Mouse (Mus musculus) layer of hippocampus, adult 11-12 months (tissue): ENCODE data around the gene Jchain.
A peak's percentile ranks its signal among the peaks of the same experiment; 100 is the strongest.
"Not testable (repeated sequence)": the region's sequence is repeated elsewhere in the genome, so short reads cannot be mapped to it uniquely, and the experiment has no call there.

ENCODE experiments used
- DNase-seq: peaks from one replicate; pipeline ENCODE4 v3.0.0; 2022; ENCODE audit warnings: low spot score

Jchain gene

GRCm38 (mm10) chr5:88527657-88528056 lies at the start of gene Jchain:
Gene Jchain, minus strand, starts transcription at chr5:88527891.
- no peak for DNase-seq

- no peak for DNase-seq
Observed at GRCm38 (mm10) chr5:88575506-88576338, 48.0 kb upstream of the Jchain start.

- no peak for DNase-seq
Observed at GRCm38 (mm10) chr5:88574829-88575228, 47.1 kb upstream of the Jchain start.

- DNase-seq = no peak
Observed at GRCm38 (mm10) chr5:88569541-88569940, 41.9 kb upstream of the Jchain start.

GRCm38 (mm10) chr5:88566034-88566841 lies 38.5 kb upstream of the Jchain start:
- DNase-seq = no peak

- DNase-seq = peak; percentile 49
Observed at GRCm38 (mm10) chr5:88565148-88566033, 37.7 kb upstream of the Jchain start.

GRCm38 (mm10) chr5:88564501-88565147 lies 36.9 kb upstream of the Jchain start, which contains the start of gene Rufy3:
Gene Rufy3, plus strand, starts transcription at chr5:88565040.
- DNase-seq = peak; percentile 69

- no peak for DNase-seq
Observed at GRCm38 (mm10) chr5:88562863-88563780, 35.4 kb upstream of the Jchain start.

GRCm38 (mm10) chr5:88561080-88561814 lies 33.6 kb upstream of the Jchain start:
- no peak for DNase-seq

- DNase-seq = no peak
Observed at GRCm38 (mm10) chr5:88558991-88559390, 31.3 kb upstream of the Jchain start.

GRCm38 (mm10) chr5:88554086-88554886 lies 26.6 kb upstream of the Jchain start, which contains the start of gene Utp3:
Gene Utp3, plus strand, starts transcription at chr5:88554462.
- peak; percentile 96 for DNase-seq

- DNase-seq = no peak
Observed at GRCm38 (mm10) chr5:88553271-88554085, 25.8 kb upstream of the Jchain start.

- no peak for DNase-seq
Observed at GRCm38 (mm10) chr5:88545536-88545935, 17.8 kb upstream of the Jchain start.

GRCm38 (mm10) chr5:88544411-88544810 lies 16.7 kb upstream of the Jchain start:
- not testable (repeated sequence) for DNase-seq

- peak; percentile 48 for DNase-seq
Observed at GRCm38 (mm10) chr5:88542651-88543282, 15.1 kb upstream of the Jchain start.

- no peak for DNase-seq
Observed at GRCm38 (mm10) chr5:88540845-88541244, 13.2 kb upstream of the Jchain start.

- no peak for DNase-seq
Observed at GRCm38 (mm10) chr5:88534697-88535096, 7.0 kb upstream of the Jchain start.
